Mouse (Mus musculus) thymus, postnatal 36 days (tissue): Measurements from ENCODE around the gene C130050O18Rik.

ENCODE experiments used
- DNase-seq, 2 experiments: peaks; one replicate each; pipeline ENCODE4 v3.0.0; 2022; ENCODE audit warnings: mixed read lengths in 2 of 2

C130050O18Rik gene

GRCm38 (mm10) chr5:139404801-139405401 lies at the start of gene C130050O18Rik:
C130050O18Rik (plus strand) TSS chr5:139405280.
- DNase-seq, result no peak

- DNase-seq, result peak; percentile 44 to 46
Observed at GRCm38 (mm10) chr5:139358653-139359052, 46.4 kb upstream of the C130050O18Rik start.

GRCm38 (mm10) chr5:139359244-139359643 lies 45.8 kb upstream of the C130050O18Rik start:
- no peak for DNase-seq

- no peak for DNase-seq
Observed at GRCm38 (mm10) chr5:139363858-139364257, 41.2 kb upstream of the C130050O18Rik start.

- peak; percentile 79 to 87 for DNase-seq
Observed at GRCm38 (mm10) chr5:139364260-139364910, 40.7 kb upstream of the C130050O18Rik start.

GRCm38 (mm10) chr5:139364911-139365571 lies 40.0 kb upstream of the C130050O18Rik start:
- no peak for DNase-seq

- no peak for DNase-seq
Observed at GRCm38 (mm10) chr5:139365827-139366226, 39.3 kb upstream of the C130050O18Rik start.

GRCm38 (mm10) chr5:139366484-139366883 lies 38.6 kb upstream of the C130050O18Rik start:
- DNase-seq, result no peak

- DNase-seq, result peak in 1 of 2 experiments; percentile 32
Observed at GRCm38 (mm10) chr5:139367884-139368458, 37.1 kb upstream of the C130050O18Rik start.

- DNase-seq, result no peak
Observed at GRCm38 (mm10) chr5:139368638-139369320, 36.3 kb upstream of the C130050O18Rik start.

- DNase-seq, result no peak
Observed at GRCm38 (mm10) chr5:139370336-139370735, 34.7 kb upstream of the C130050O18Rik start.

- no peak for DNase-seq
Observed at GRCm38 (mm10) chr5:139371118-139371517, 34.0 kb upstream of the C130050O18Rik start.

GRCm38 (mm10) chr5:139371631-139372401 lies 33.3 kb upstream of the C130050O18Rik start:
- DNase-seq, result peak; percentile 82 to 87

- no peak for DNase-seq
Observed at GRCm38 (mm10) chr5:139373126-139373525, 32.0 kb upstream of the C130050O18Rik start.

- no peak for DNase-seq
Observed at GRCm38 (mm10) chr5:139373889-139374444, 31.1 kb upstream of the C130050O18Rik start.

GRCm38 (mm10) chr5:139374841-139375240 lies 30.2 kb upstream of the C130050O18Rik start:
- DNase-seq, result no peak

- peak; percentile 43 to 64 for DNase-seq
Observed at GRCm38 (mm10) chr5:139377468-139378270, 27.4 kb upstream of the C130050O18Rik start, which contains the start of gene Gpr146. Gpr146 (plus strand) TSS chr5:139377697.

- DNase-seq, result no peak
Observed at GRCm38 (mm10) chr5:139378271-139378556, 26.9 kb upstream of the C130050O18Rik start.

GRCm38 (mm10) chr5:139378986-139379629 lies 26.0 kb upstream of the C130050O18Rik start:
- peak; percentile 45 to 66 for DNase-seq

- DNase-seq, result no peak
Observed at GRCm38 (mm10) chr5:139379771-139380384, 25.2 kb upstream of the C130050O18Rik start.
